In genomic region chr7:116038511-116038910, GRCm38 (mm10) we compare ENCODE assay signal across 8 mouse cellular contexts. TPM values are rescaled to one million over a fixed set of nuclear protein-coding genes. Genes with fewer than 3 reads are reported as not detected.
DNase-seq lines count a peak whose midpoint lies in the region; ATAC-seq and TF ChIP-seq lines count a peak whose summit lies in the region.

Gene Sox6 (minus strand): TSS chr7:116038796.

- no peaks in the 10 kb centered on the region for H3K9me3 ChIP-seq in liver, embryonic 15.5 days (replicated peaks)

- peak within 1 kb of the TSS; percentile 55 for H3K4me3 ChIP-seq in kidney, adult 2 months (ENCODE audit: insufficient read depth, low read depth, low read length)
- H3K4me3 ChIP-seq in liver, embryonic 15.5 days (replicated peaks) = peak within 1 kb of the TSS; percentile 50

- DNase-seq in cerebellum, postnatal 10 days = peak; percentile 28 to 30
- DNase-seq in cerebellum, adult 11-12 months = no peak
- peak; percentile 65 for DNase-seq in embryo, embryonic 10.5 days (ENCODE audit: low spot score)
- DNase-seq in gonadal fat pad, adult 2 months (ENCODE audit: low read depth) = no peak
- DNase-seq in kidney, adult 2 months = peak; percentile 4
- peak; percentile 42 for DNase-seq in retina, embryonic 14.5 days (ENCODE audit: low spot score)
- no peak for DNase-seq in cerebellum, adult 9-11 months

- no peak for TF ChIP-seq CTCF in kidney, adult 2 months (conservative IDR thresholded peaks at IDR 0.05; ENCODE audit: insufficient read depth, insufficient read length, low read depth, low read length)

- H3K27me3 ChIP-seq in kidney, adult 2 months (replicated peaks; ENCODE audit: control insufficient read depth, insufficient read depth, low read length) = no peaks in the 10 kb centered on the region
- H3K27me3 ChIP-seq in liver, embryonic 15.5 days = peaks cover 89% of the 10 kb centered on the region

- no peak within 1 kb of the TSS for H3K27ac ChIP-seq in kidney, adult 2 months (ENCODE audit: insufficient read depth, low read depth, low read length)
- no peak within 1 kb of the TSS for H3K27ac ChIP-seq in liver, embryonic 15.5 days (replicated peaks)

- H3K36me3 ChIP-seq in kidney, adult 2 months (ENCODE audit: control insufficient read depth, insufficient read depth, low read length) = no peaks in the 10 kb centered on the region
- H3K36me3 ChIP-seq in liver, embryonic 15.5 days (replicated peaks) = no peaks in the 10 kb centered on the region

- no peak for TF ChIP-seq POLR2A in kidney, adult 2 months (IDR thresholded peaks at IDR 0.05; ENCODE audit: low read depth, low read length)

- H3K4me2 ChIP-seq in liver, embryonic 15.5 days = peak within 1 kb of the TSS; percentile 75

- WGBS in kidney, adult 2 months = 14% methylated on average over 11 of the region's 11 CpGs
- 2% methylated on average over 11 of the region's 11 CpGs for WGBS in liver, embryonic 15.5 days (ENCODE audit: insufficient replicate concordance)

- no peaks in the 10 kb centered on the region for H3K4me1 ChIP-seq in kidney, adult 2 months (ENCODE audit: control insufficient read depth, insufficient read depth, low read length)
- peaks cover 35% of the 10 kb centered on the region for H3K4me1 ChIP-seq in liver, embryonic 15.5 days (replicated peaks)

- H3K9ac ChIP-seq in liver, embryonic 15.5 days = no peak within 1 kb of the TSS

- ATAC-seq in liver, embryonic 15.5 days (ENCODE audit: insufficient read depth) = no peak

RNA-seq across cellular contexts. Expression of gene Sox6, which starts in this region (rescaled TPM):
- polyA plus RNA-seq in gonadal fat pad, adult 2 months (2012; rRNA removed) = 10.4 and 11.6 TPM in 2 replicates
- polyA plus RNA-seq in kidney, adult 2 months (2012; rRNA removed) = 33.0 and 37.1 TPM in 2 replicates
- polyA plus RNA-seq in liver, embryonic 15.5 days (2015; fragmentation: Nextera tagmentation; extraction: Ambion mirVana) = 84.4 and 95.6 TPM in 2 replicates

Comparison
In these comparisons a context has a peak if more than half of its experiments do, and no peak if none do; other contexts are left out.
1. DNase-seq: peak in cerebellum, postnatal 10 days (2 of 2), embryo, embryonic 10.5 days (single experiment), kidney, adult 2 months (single experiment) and retina, embryonic 14.5 days (single experiment); none in cerebellum, adult 11-12 months (single experiment), gonadal fat pad, adult 2 months (single experiment) and cerebellum, adult 9-11 months (single experiment).